Mouse (Mus musculus): ENCODE data around the gene Gm49380.

GRCm38 (mm10) chr9:44070113-44070843 is 43.0 kb downstream of the Gm49380 start:
- no peak for TF ChIP-seq CTCF (IDR thresholded peaks at IDR 0.05; ENCODE audit: extremely low read depth, insufficient read depth, low read length)
- TF ChIP-seq POLR2A (IDR thresholded peaks at IDR 0.05; ENCODE audit: extremely low read depth, insufficient read depth, low read length), result no peak
